Mouse (Mus musculus): ENCODE measurements around the gene Mc3r. TPM values are rescaled to one million over a fixed set of nuclear protein-coding genes. Genes with fewer than 3 reads are reported as not detected.

The Mc3r gene
- total RNA-seq, 2 experiments from 2014 or later, result 0.21 to 0.26 TPM

DNA sequence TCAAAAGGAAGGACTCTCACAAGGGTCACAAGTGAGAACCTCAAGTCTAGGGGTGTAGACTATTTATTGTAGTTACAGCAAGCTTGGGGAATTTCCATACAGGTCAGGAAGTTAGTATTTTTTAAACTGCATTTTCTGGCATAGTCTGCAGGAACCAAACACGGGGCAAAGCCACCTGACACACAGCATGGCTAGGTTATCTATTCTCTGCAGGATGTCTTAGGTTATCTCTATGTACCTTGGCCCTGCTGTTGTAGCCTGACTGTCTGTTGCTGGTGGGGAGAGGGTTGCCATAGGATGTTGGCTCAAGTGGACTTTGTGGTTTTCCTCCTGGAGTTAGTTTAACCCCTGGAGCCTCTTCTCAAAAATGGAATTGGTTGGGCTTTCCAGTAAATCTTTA lies 49.8 kb downstream of the Mc3r start:
- no peak for DNase-seq (ENCODE audit: low spot score in 2 of 2)

- no peak for DNase-seq (ENCODE audit: low spot score in 2 of 2)
Measured at GRCm38 (mm10) chr2:172298542-172298941, 50.2 kb downstream of the Mc3r start.

GRCm38 (mm10) chr2:172299126-172299921 lies 51.0 kb downstream of the Mc3r start:
- no peak for DNase-seq (ENCODE audit: low spot score in 2 of 2)

Other genes with a start within 250 kb of the Mc3r start
- gene Cbln4, start 205.0 kb upstream of the Mc3r start, total RNA-seq (2021), result 10 to 100 TPM; 21.5 to 28.5 TPM
- gene Fam210b, start 97.1 kb downstream of the Mc3r start, total RNA-seq (2021), result 10 to 100 TPM; 12.0 to 12.3 TPM
- gene Aurka, start 122.0 kb downstream of the Mc3r start, total RNA-seq (2021), result 1 to 10 TPM in 1 of 2 experiments, under 1 TPM in 1; 0.70 to 1.0 TPM
- 10 to 100 TPM; 20.4 to 23.4 TPM for gene Cstf1, start 122.2 kb downstream of the Mc3r start, total RNA-seq (2021)
- gene Cass4, start 145.3 kb downstream of the Mc3r start, total RNA-seq (2021), result under 1 TPM; 0.35 to 0.42 TPM
- gene Rtf2, start 192.1 kb downstream of the Mc3r start, total RNA-seq (2021), result 10 to 100 TPM; 71.0 to 74.2 TPM
- not detected for gene Gcnt7, start 210.1 kb downstream of the Mc3r start, total RNA-seq (2021)
- gene Fam209, start 224.0 kb downstream of the Mc3r start, total RNA-seq (2021), result not detected